Mouse (Mus musculus) CH12.LX (cell line): ENCODE data around the gene Aoc3. TPM values are rescaled to one million over a fixed set of nuclear protein-coding genes. Genes with fewer than 3 reads are reported as not detected.

Experiments used
- DNase-seq: peaks from one replicate; pipeline ENCODE4 v3.0.0-alpha.2; 2013; ENCODE audit errors: extremely low read depth
- H3K27ac ChIP-seq: 2 replicates; pipeline ENCODE4 v1.5.1; 2012; ENCODE audit warnings: low read depth, mild to moderate bottlenecking, control low read depth, moderate library complexity; ENCODE audit not compliant: insufficient read depth
- H3K27me3 ChIP-seq: replicated peaks from 2 replicates; pipeline ENCODE3; 2012; ENCODE audit warnings: inconsistent platforms
- H3K36me3 ChIP-seq, 2 experiments: replicated peaks in 1 of 2; 2 replicates each; pipeline versions ENCODE3 to v1.6.1; 2012; ENCODE audit warnings: inconsistent platforms in 1 of 2, low read length in 1 of 2, mild to moderate bottlenecking in 1 of 2, mixed read lengths in 1 of 2, moderate library complexity in 1 of 2; ENCODE audit not compliant: control insufficient read depth in 1 of 2, insufficient read depth in 1 of 2
- H3K4me1 ChIP-seq, 2 experiments: 2 replicates each; pipeline ENCODE4 v1.6.1; 2012; ENCODE audit warnings: inconsistent platforms in 1 of 2, moderate library complexity in 1 of 2; ENCODE audit not compliant: insufficient read depth in 2 of 2, control insufficient read depth in 1 of 2
- H3K4me2 ChIP-seq: 2 replicates; pipeline ENCODE4 v1.6.1; 2012; ENCODE audit warnings: low read depth, mild to moderate bottlenecking, control low read depth; ENCODE audit not compliant: poor library complexity, insufficient read depth, severe bottlenecking
- H3K4me3 ChIP-seq, 3 experiments: fragments of 150-350 bp in 1 of 3; sonication (generic) in 1 of 3; replicated peaks in 1 of 3; 2 replicates each; pipeline versions ENCODE3 to v1.5.1; 2011 to 2012; ENCODE audit warnings: low read depth in 2 of 3, low read length in 2 of 3, mild to moderate bottlenecking in 2 of 3, moderate library complexity in 2 of 3, control low read depth in 1 of 3, improper control_type of control experiment in 1 of 3, inconsistent platforms in 1 of 3, mixed read lengths in 1 of 3; ENCODE audit not compliant: poor library complexity in 1 of 3
- H3K79me2 ChIP-seq: replicated peaks from 2 replicates; pipeline ENCODE4 v1.6.1; 2012; ENCODE audit warnings: mild to moderate bottlenecking, moderate library complexity; ENCODE audit not compliant: control insufficient read depth, poor library complexity, insufficient read depth, severe bottlenecking; ENCODE audit errors: extremely low read depth
- H3K9ac ChIP-seq: 2 replicates; pipeline ENCODE4 v1.6.1; 2012; ENCODE audit warnings: low read depth, mild to moderate bottlenecking, control low read depth, moderate library complexity; ENCODE audit not compliant: insufficient read depth
- H3K9me3 ChIP-seq: replicated peaks from 2 replicates; pipeline ENCODE3; 2012; ENCODE audit warnings: low read length, inconsistent platforms, mixed read lengths
- CHD2 ChIP-seq: IDR thresholded peaks from 2 replicates; pipeline ENCODE4 v1.6.1; 2011; ENCODE audit warnings: low read length, improper control_type of control experiment
- CTCF ChIP-seq, 2 experiments: IDR thresholded peaks in 1 of 2; conservative IDR thresholded peaks in 1 of 2; 2 replicates each; pipeline ENCODE4 v1.5.1; 2011 to 2012; ENCODE audit warnings: low read depth in 2 of 2, low read length in 2 of 2, improper control_type of control experiment in 1 of 2, inconsistent platforms in 1 of 2, mild to moderate bottlenecking in 1 of 2, moderate library complexity in 1 of 2
- E2F4 ChIP-seq: IDR thresholded peaks from 2 replicates; pipeline ENCODE4 v1.6.1; 2011; ENCODE audit warnings: low read depth, low read length, improper control_type of control experiment; ENCODE audit not compliant: insufficient replicate concordance
- EP300 ChIP-seq: IDR thresholded peaks from 2 replicates; pipeline ENCODE4 v1.6.1; 2011; ENCODE audit warnings: low read length, improper control_type of control experiment
- ETS1 ChIP-seq: conservative IDR thresholded peaks from 2 replicates; pipeline ENCODE4 v1.6.1; 2012; ENCODE audit warnings: low read depth, mild to moderate bottlenecking, inconsistent platforms, low read length, improper control_type of control experiment, moderate library complexity
- GABPA ChIP-seq: IDR thresholded peaks from 2 replicates; pipeline ENCODE4 v1.6.1; 2012; ENCODE audit warnings: low read depth, low read length, improper control_type of control experiment, inconsistent platforms; ENCODE audit not compliant: insufficient replicate concordance
- HCFC1 ChIP-seq: IDR thresholded peaks from 2 replicates; pipeline ENCODE4 v1.6.1; 2012; ENCODE audit warnings: low read depth, mild to moderate bottlenecking, inconsistent platforms, low read length, improper control_type of control experiment
- IRF4 ChIP-seq: IDR thresholded peaks from 2 replicates; pipeline ENCODE4 v1.6.1; 2014; ENCODE audit warnings: low read depth, mild to moderate bottlenecking, inconsistent platforms, low read length, improper control_type of control experiment
- JUN ChIP-seq: IDR thresholded peaks from 2 replicates; pipeline ENCODE4 v1.6.1; 2011; ENCODE audit warnings: low read depth, mild to moderate bottlenecking, low read length, improper control_type of control experiment, moderate library complexity; ENCODE audit not compliant: insufficient read depth
- JUND ChIP-seq: conservative IDR thresholded peaks from 2 replicates; pipeline ENCODE4 v1.6.1; 2011; ENCODE audit warnings: low read depth, low read length, improper control_type of control experiment
- KAT2A ChIP-seq: IDR thresholded peaks from 2 replicates; pipeline ENCODE4 v1.6.1; 2012; ENCODE audit warnings: low read length, improper control_type of control experiment, inconsistent platforms; ENCODE audit not compliant: insufficient replicate concordance
- MAX ChIP-seq: IDR thresholded peaks from 2 replicates; pipeline ENCODE4 v1.6.1; 2011; ENCODE audit warnings: low read length, improper control_type of control experiment
- MAZ ChIP-seq: IDR thresholded peaks from 2 replicates; pipeline ENCODE4 v1.6.1; 2012; ENCODE audit warnings: low read depth, mild to moderate bottlenecking, inconsistent platforms, low read length, improper control_type of control experiment, moderate library complexity
- MXI1 ChIP-seq: IDR thresholded peaks from 2 replicates; pipeline ENCODE4 v1.6.1; 2011; ENCODE audit warnings: mild to moderate bottlenecking, low read depth, low read length, improper control_type of control experiment
- MYC ChIP-seq: IDR thresholded peaks from 2 replicates; pipeline ENCODE4 v1.6.1; 2011; ENCODE audit warnings: low read depth, mild to moderate bottlenecking, improper control_type of control experiment, low read length
- NELFE ChIP-seq: IDR thresholded peaks from 2 replicates; pipeline ENCODE4 v1.6.1; 2011; ENCODE audit warnings: low read depth, low read length, improper control_type of control experiment
- NRF1 ChIP-seq: IDR thresholded peaks from 2 replicates; pipeline ENCODE4 v1.6.1; 2014; ENCODE audit warnings: low read depth, mild to moderate bottlenecking, inconsistent platforms, low read length, improper control_type of control experiment, moderate library complexity
- PAX5 ChIP-seq: IDR thresholded peaks from 2 replicates; pipeline ENCODE4 v1.6.1; 2012; ENCODE audit warnings: low read length, inconsistent platforms, mixed read lengths
- POLR2A ChIP-seq: IDR thresholded peaks from 2 replicates; pipeline ENCODE4 v1.6.1; 2011; ENCODE audit warnings: low read depth, mild to moderate bottlenecking, improper control_type of control experiment, low read length
- POLR2AphosphoS2 ChIP-seq: IDR thresholded peaks from 2 replicates; pipeline ENCODE4 v1.6.1; 2011; ENCODE audit warnings: low read depth, low read length, improper control_type of control experiment
- RAD21 ChIP-seq: IDR thresholded peaks from 2 replicates; pipeline ENCODE4 v1.6.1; 2011; ENCODE audit warnings: low read depth, mild to moderate bottlenecking, low read length, improper control_type of control experiment, moderate library complexity
- SIN3A ChIP-seq: IDR thresholded peaks from 2 replicates; pipeline ENCODE4 v1.6.1; 2012; ENCODE audit warnings: low read length, improper control_type of control experiment, inconsistent platforms
- TCF12 ChIP-seq: IDR thresholded peaks from 2 replicates; pipeline ENCODE4 v1.6.1; 2014; ENCODE audit warnings: low read depth, mild to moderate bottlenecking, inconsistent platforms, low read length, improper control_type of control experiment
- USF1 ChIP-seq: IDR thresholded peaks from 2 replicates; pipeline ENCODE4 v1.6.1; 2014; ENCODE audit warnings: low read depth, mild to moderate bottlenecking, inconsistent platforms, low read length, improper control_type of control experiment
- USF2 ChIP-seq: conservative IDR thresholded peaks from 2 replicates; pipeline ENCODE4 v1.6.1; 2011; ENCODE audit warnings: low read depth, low read length, improper control_type of control experiment
- ZC3H11A ChIP-seq: IDR thresholded peaks from 2 replicates; pipeline ENCODE4 v1.6.1; 2012; ENCODE audit warnings: low read depth, mild to moderate bottlenecking, inconsistent platforms, low read length, improper control_type of control experiment
- ZKSCAN1 ChIP-seq: IDR thresholded peaks from 2 replicates; pipeline ENCODE4 v1.6.1; 2012; ENCODE audit warnings: low read depth, inconsistent platforms, low read length, improper control_type of control experiment, borderline replicate concordance
- ZMIZ1 ChIP-seq: IDR thresholded peaks from 2 replicates; pipeline ENCODE4 v1.6.1; 2012; ENCODE audit warnings: low read depth, mild to moderate bottlenecking, inconsistent platforms, low read length, improper control_type of control experiment
- ZNF384 ChIP-seq: IDR thresholded peaks from 2 replicates; pipeline ENCODE4 v1.6.1; 2012; ENCODE audit warnings: low read depth, low read length, improper control_type of control experiment, inconsistent platforms
- dilution Hi-C: fragments of 300-500 bp; cut with MboI; formaldehyde crosslinking; loops from 2 replicates; pipeline ENCODE4 v1.14.3; 2020; ENCODE audit warnings: low sequenced_read_pairs; ENCODE audit not compliant: extremely low pct_unique_long_range_greater_than_20kb, extremely low pct_ligation_motif_present
- in situ Hi-C: fragments of 300-500 bp; cut with MboI; formaldehyde crosslinking; loops from 3 replicates; pipeline ENCODE4 v1.14.3; 2019; ENCODE audit warnings: low sequenced_read_pairs, low pct_ligation_motif_present, low pct_unique_long_range_greater_than_20kb, mixed read lengths
- polyA plus RNA-seq: library from polyadenylated mRNA; unstranded; fragments of >175 nt; gene quantifications from 2 replicates; pipeline ENCODE4 v1.2.1, GENCODE M21; 2012; ENCODE audit warnings: low read depth; ENCODE audit not compliant: insufficient read length
- total RNA-seq, 2 experiments: library from RNA; depleted of rRNA; stranded (reverse); fragments of 300-350 nt in 1 of 2; fragments of >200 nt in 1 of 2; gene quantifications; 2 replicates each; pipeline ENCODE4 v1.2.3; 2012 to 2014

Aoc3 gene
- total and polyA plus RNA-seq, 3 experiments: 0.25 to 0.99 (median 0.28) TPM

GRCm38 (mm10) chr11:101315082-101315650 lies 15.2 kb upstream of the Aoc3 start:
- H3K4me3 ChIP-seq: peak overlapping the region; percentile 90 to 97 (median 94)
- H3K36me3 ChIP-seq: peaks cover 22 to 28% of the 10 kb centered on the region in 2 experiments
- peaks cover 36% of the 10 kb centered on the region for H3K79me2 ChIP-seq
- in situ Hi-C loops: no loop called here
- peaks cover 6 to 28% of the 10 kb centered on the region in 2 experiments for H3K4me1 ChIP-seq
- H3K27ac ChIP-seq: peak overlapping the region; percentile 49
- TF ChIP-seq ETS1 (no peak), CTCF (conservative IDR thresholded peaks at IDR 0.05 in 1 of 2, IDR thresholded peaks at IDR 0.05 in 1 of 2; ENCODE audit: low read depth in 2 of 2, low read length in 2 of 2) (no peak), ZNF384 (peak; percentile 66; the same call in 1 of the 2 replicates), USF2 (no peak), NELFE (no peak)
- TF ChIP-seq, all 38 proteins: peak for 1
- dilution Hi-C loops: no loop called here
- Histone ChIP-seq H3K9me3 (no peaks in the 10 kb centered on the region), H3K4me2 (peak overlapping the region; percentile 69), H3K9ac (peak overlapping the region; percentile 93), H3K27me3 (no peaks in the 10 kb centered on the region)
- no peak for DNase-seq

GRCm38 (mm10) chr11:101315665-101316500 lies 14.5 kb upstream of the Aoc3 start, which contains the start of gene Psme3:
TSS of gene Psme3 (plus strand) at chr11:101316213.
- Histone ChIP-seq H3K4me3 (peak within 1 kb of the TSS; percentile 90 to 97 (median 94)), H3K4me2 (peak within 1 kb of the TSS; percentile 99), H3K9ac (peak within 1 kb of the TSS; percentile 93), H3K36me3 (peaks cover 28 to 36% of the 10 kb centered on the region in 2 experiments), H3K27me3 (no peaks in the 10 kb centered on the region), H3K27ac (peak within 1 kb of the TSS; percentile 75), H3K9me3 (no peaks in the 10 kb centered on the region), H3K4me1 (peaks cover 6 to 28% of the 10 kb centered on the region in 2 experiments), H3K79me2 (peaks cover 36% of the 10 kb centered on the region)
- dilution Hi-C loops (no loop called here), in situ Hi-C loops (no loop called here)
- peak; percentile 96 for DNase-seq
- TF ChIP-seq PAX5 (no peak), KAT2A (peak; percentile 58; the same call in 1 of the 2 replicates), USF1 (peak; percentile 77), MAZ (peak; percentile 78), ZMIZ1 (peak; percentile 92), CTCF (conservative IDR thresholded peaks at IDR 0.05 in 1 of 2, IDR thresholded peaks at IDR 0.05 in 1 of 2; ENCODE audit: low read depth in 2 of 2, low read length in 2 of 2) (no peak), JUN (no peak; the same call in 1 of the 2 replicates), POLR2A (peak; percentile 92), EP300 (no peak), GABPA (no peak; the same call in 1 of the 2 replicates), TCF12 (peak; percentile 84), MYC (peak; percentile 100), NRF1 (peak; percentile 83), RAD21 (no peak), HCFC1 (peak; percentile 86), CHD2 (no peak), MXI1 (peak; percentile 99), MAX (peak; percentile 99), IRF4 (peak; percentile 55; the same call in 1 of the 2 replicates), JUND (no peak), ZC3H11A (no peak), ZKSCAN1 (no peak), E2F4 (peak; percentile 75; the same call in 1 of the 2 replicates), POLR2AphosphoS2 (0 out of 2 replicates have a peak, but pooled peaks have one; percentile 31), SIN3A (peak; percentile 90; the same call in 1 of the 2 replicates), NELFE (peak; percentile 71; the same call in 1 of the 2 replicates)
